ENCODE assay signal across 27 mouse cellular contexts in the genomic region with DNA sequence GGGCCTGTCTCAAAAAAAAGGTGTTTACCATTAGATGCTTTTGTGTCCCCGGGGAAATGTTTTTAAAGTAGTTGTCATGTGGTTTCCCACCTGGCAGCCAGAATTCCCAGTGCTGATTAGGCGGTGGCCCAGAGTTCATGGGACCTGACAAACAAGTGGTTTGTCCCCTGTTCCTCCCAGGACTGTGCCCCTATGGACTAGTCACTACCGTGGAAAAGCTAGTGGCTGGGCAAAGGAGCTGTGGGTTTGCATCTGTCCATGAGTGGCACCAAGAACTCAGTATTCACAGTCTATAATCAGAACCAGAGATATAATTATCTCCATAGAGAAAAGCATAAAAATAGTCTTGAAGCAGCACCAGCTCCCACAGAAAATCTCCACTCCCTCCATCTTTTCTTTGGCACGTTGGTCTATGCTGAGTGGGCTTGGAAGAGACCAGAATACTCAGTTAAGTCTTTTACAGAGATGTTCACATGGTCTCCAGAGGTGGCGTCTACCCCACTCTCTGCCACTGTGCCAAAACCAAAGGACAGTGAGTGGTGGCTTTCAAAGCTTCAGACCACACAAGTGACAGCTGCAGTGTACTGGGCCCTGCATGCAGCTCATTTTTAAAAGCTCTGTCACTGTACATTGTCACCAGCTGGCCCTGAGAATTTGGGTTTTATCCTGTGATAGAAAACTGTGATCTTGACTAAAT. TPM values are rescaled to one million over a fixed set of nuclear protein-coding genes. Genes with fewer than 3 reads are reported as not detected.
A peak's percentile ranks its signal among the peaks of the same experiment; 100 is the strongest.
DNase-seq lines count a peak whose midpoint lies in the region; ATAC-seq and TF ChIP-seq lines count a peak whose summit lies in the region.
"Had no signal": no experiment of that assay in that cellular context is flagged by ENCODE, and none has a peak within 500 bp of the region (broad histone marks: within the 10 kb centered on the region; RNA-seq: fewer than 3 reads in every experiment).

No protein-coding gene starts in this region.

- peak; percentile 89 for DNase-seq in brain, adult 2 months (ENCODE audit: low read depth, low spot score)
- peak; percentile 44 to 73 for DNase-seq in left cerebral cortex, adult 18-20 months (ENCODE audit: low spot score in 2 of 2)
- no peak for DNase-seq in hindbrain, postnatal 0 days (ENCODE audit: low spot score)
- no peak for DNase-seq in adrenal gland, adult 8-10 months
- no peak for DNase-seq in limb, embryonic 10.5 days (ENCODE audit: low spot score)
- DNase-seq: adrenal gland, adult 2 months; cerebellum, adult 9-11 months; gastrocnemius, postnatal 10 days; heart, adult 11 months; heart, postnatal 36 days; lung, adult 18-20 months; lung, postnatal 14 days; midbrain, embryonic 14.5 days; thymus, adult 2 months had no signal

- H3K27me3 ChIP-seq in embryonic facial prominence, embryonic 15.5 days = no peaks in the 10 kb centered on the region
- H3K27me3 ChIP-seq in myocyte (ENCODE audit: control insufficient read depth, insufficient read depth, insufficient read length) = peaks cover 6% of the 10 kb centered on the region
- H3K27me3 ChIP-seq in hindbrain, postnatal 0 days (ENCODE audit: insufficient read depth, low read length) = no peaks in the 10 kb centered on the region
- H3K27me3 ChIP-seq in limb, embryonic 10.5 days (ENCODE audit: low read depth, poor library complexity, severe bottlenecking) = no peaks in the 10 kb centered on the region
- H3K27me3 ChIP-seq in intestine, embryonic 15.5 days (replicated peaks) = no peaks in the 10 kb centered on the region
- H3K27me3 ChIP-seq: forebrain, embryonic 12.5 days; heart, embryonic 13.5 days; hindbrain, embryonic 15.5 days; neural tube, embryonic 15.5 days; stomach, embryonic 15.5 days had no signal

- WGBS in embryonic facial prominence, embryonic 15.5 days = 61% methylated on average over 5 of the region's 5 CpGs
- 79% methylated on average over 5 of the region's 5 CpGs for WGBS in hindbrain, postnatal 0 days
- 80% methylated on average over 5 of the region's 5 CpGs for WGBS in limb, embryonic 10.5 days
- WGBS in intestine, embryonic 15.5 days = 74% methylated on average over 5 of the region's 5 CpGs

- H3K36me3 ChIP-seq in embryonic facial prominence, embryonic 15.5 days = no peaks in the 10 kb centered on the region
- H3K36me3 ChIP-seq in myocyte (ENCODE audit: control insufficient read depth, insufficient read depth) = no peaks in the 10 kb centered on the region
- no peaks in the 10 kb centered on the region for H3K36me3 ChIP-seq in hindbrain, postnatal 0 days (ENCODE audit: insufficient read depth, low read length)
- no peaks in the 10 kb centered on the region for H3K36me3 ChIP-seq in limb, embryonic 10.5 days
- H3K36me3 ChIP-seq in intestine, embryonic 15.5 days = no peaks in the 10 kb centered on the region
- H3K36me3 ChIP-seq: forebrain, embryonic 12.5 days; heart, embryonic 13.5 days; hindbrain, embryonic 15.5 days; neural tube, embryonic 15.5 days; stomach, embryonic 15.5 days had no signal

- no peak overlapping the region for H3K9ac ChIP-seq in embryonic facial prominence, embryonic 15.5 days
- H3K9ac ChIP-seq in hindbrain, postnatal 0 days (replicated peaks; ENCODE audit: low read length) = no peak overlapping the region
- H3K9ac ChIP-seq in intestine, embryonic 15.5 days = no peak overlapping the region
- H3K9ac ChIP-seq: forebrain, embryonic 12.5 days; heart, embryonic 13.5 days; hindbrain, embryonic 15.5 days; neural tube, embryonic 15.5 days; stomach, embryonic 15.5 days had no signal

- no peak for TF ChIP-seq POLR2A in myocyte (IDR thresholded peaks at IDR 0.05; ENCODE audit: insufficient read length, low read depth)

- no peak overlapping the region for H3K27ac ChIP-seq in embryonic facial prominence, embryonic 15.5 days (replicated peaks)
- H3K27ac ChIP-seq in hindbrain, postnatal 0 days = no peak overlapping the region
- no peak overlapping the region for H3K27ac ChIP-seq in limb, embryonic 10.5 days
- H3K27ac ChIP-seq in intestine, embryonic 15.5 days = no peak overlapping the region
- H3K27ac ChIP-seq: forebrain, embryonic 12.5 days; heart, embryonic 13.5 days; hindbrain, embryonic 15.5 days; neural tube, embryonic 15.5 days; stomach, embryonic 15.5 days had no signal

- no peaks in the 10 kb centered on the region for H3K4me1 ChIP-seq in embryonic facial prominence, embryonic 15.5 days
- no peaks in the 10 kb centered on the region for H3K4me1 ChIP-seq in hindbrain, postnatal 0 days (ENCODE audit: insufficient read depth, low read length)
- H3K4me1 ChIP-seq in limb, embryonic 10.5 days = no peaks in the 10 kb centered on the region
- no peaks in the 10 kb centered on the region for H3K4me1 ChIP-seq in intestine, embryonic 15.5 days (replicated peaks)
- H3K4me1 ChIP-seq: forebrain, embryonic 12.5 days; hindbrain, embryonic 15.5 days; megakaryocyte, embryonic 14.5 days; neural tube, embryonic 15.5 days; stomach, embryonic 15.5 days had no signal

- H3K9me3 ChIP-seq in embryonic facial prominence, embryonic 15.5 days (replicated peaks) = no peaks in the 10 kb centered on the region
- no peaks in the 10 kb centered on the region for H3K9me3 ChIP-seq in hindbrain, postnatal 0 days (ENCODE audit: low read length)
- H3K9me3 ChIP-seq in limb, embryonic 10.5 days (replicated peaks) = no peaks in the 10 kb centered on the region
- no peaks in the 10 kb centered on the region for H3K9me3 ChIP-seq in intestine, embryonic 15.5 days
- H3K9me3 ChIP-seq: forebrain, embryonic 12.5 days; heart, embryonic 13.5 days; hindbrain, embryonic 15.5 days; megakaryocyte, embryonic 14.5 days; neural tube, embryonic 15.5 days; stomach, embryonic 15.5 days had no signal

- no peak for TF ChIP-seq CTCF in hindbrain, postnatal 0 days (IDR thresholded peaks at IDR 0.05; ENCODE audit: low read depth)

- H3K4me3 ChIP-seq in embryonic facial prominence, embryonic 15.5 days (replicated peaks) = no peak overlapping the region
- no peak overlapping the region for H3K4me3 ChIP-seq in myocyte
- H3K4me3 ChIP-seq in hindbrain, postnatal 0 days (ENCODE audit: low read length) = no peak overlapping the region
- no peak overlapping the region for H3K4me3 ChIP-seq in limb, embryonic 10.5 days
- H3K4me3 ChIP-seq in intestine, embryonic 15.5 days (replicated peaks) = no peak overlapping the region
- H3K4me3 ChIP-seq: forebrain, embryonic 12.5 days; heart, embryonic 13.5 days; hindbrain, embryonic 15.5 days; megakaryocyte, embryonic 14.5 days; neural tube, embryonic 15.5 days; stomach, embryonic 15.5 days had no signal

- no peak overlapping the region for H3ac ChIP-seq in myocyte (ENCODE audit: control insufficient read depth, insufficient read length)

- H3K4me2 ChIP-seq in embryonic facial prominence, embryonic 15.5 days (replicated peaks) = no peak overlapping the region
- H3K4me2 ChIP-seq in myocyte (ENCODE audit: low read depth) = no peak overlapping the region
- no peak overlapping the region for H3K4me2 ChIP-seq in hindbrain, postnatal 0 days (ENCODE audit: low read depth, low read length)
- H3K4me2 ChIP-seq in intestine, embryonic 15.5 days (replicated peaks) = no peak overlapping the region
- H3K4me2 ChIP-seq: forebrain, embryonic 12.5 days; heart, embryonic 13.5 days; hindbrain, embryonic 15.5 days; liver, embryonic 11.5 days; neural tube, embryonic 15.5 days; stomach, embryonic 15.5 days had no signal

- ATAC-seq in embryonic facial prominence, embryonic 15.5 days (ENCODE audit: insufficient number of reproducible peaks, low FRiP score, low TSS enrichment, low read depth) = peak; percentile 65; the same call in 1 of the 2 replicates
- ATAC-seq in hindbrain, postnatal 0 days = no peak
- no peak for ATAC-seq in intestine, embryonic 15.5 days
- ATAC-seq: intestine, postnatal 0 days had no signal

- no peaks in the 10 kb centered on the region for H3K79me2 ChIP-seq in myocyte (ENCODE audit: control insufficient read depth, insufficient read depth)

RNA-seq across cellular contexts. Expression of gene Tcf23, which starts 24.7 kb away (rescaled TPM):
- 0.08 TPM in 1 of 2 replicates, not detected in the other for polyA plus RNA-seq in embryonic facial prominence, embryonic 15.5 days (2015; fragmentation: Nextera tagmentation; extraction: Ambion mirVana)
- total RNA-seq in left cerebral cortex, adult 18-20 months (2021) = under 1 TPM; 0.14 to 0.16 TPM
- polyA plus RNA-seq in myocyte (2012; fragmentation: generic; extraction: Trizol) = 0.62 TPM
- 0.04 TPM in 1 of 2 replicates, not detected in the other for total RNA-seq in hindbrain, postnatal 0 days (2014; rRNA removed)
- polyA plus RNA-seq in hindbrain, postnatal 0 days (2015; fragmentation: Nextera tagmentation; extraction: Ambion mirVana) = 0.06 TPM in 1 of 2 replicates, not detected in the other
- 1 to 10 TPM; 1.0 to 2.5 (median 1.4) TPM for total RNA-seq in adrenal gland, adult 8-10 months (2022)
- polyA plus RNA-seq in limb, embryonic 10.5 days (2016; fragmentation: Nextera tagmentation; extraction: Ambion mirVana) = not detected in 2 replicates
- polyA plus RNA-seq in intestine, embryonic 15.5 days (2015; fragmentation: Nextera tagmentation; extraction: Ambion mirVana) = 2.2 and 2.3 TPM in 2 replicates
- polyA plus RNA-seq: brain, embryonic 14.5 days; forebrain, embryonic 12.5 days; hindbrain, embryonic 15.5 days; limb, embryonic 11.5 days; neural tube, embryonic 15.5 days had no signal

RNA-seq across cellular contexts. Expression of gene Preb, which starts 33.0 kb away (rescaled TPM):
- 125 and 130 TPM in 2 replicates for polyA plus RNA-seq in embryonic facial prominence, embryonic 15.5 days (2015; fragmentation: Nextera tagmentation; extraction: Ambion mirVana)
- total RNA-seq in left cerebral cortex, adult 18-20 months (2021) = 100 to 1,000 TPM; 121 to 133 TPM
- 158 TPM for polyA plus RNA-seq in myocyte (2012; fragmentation: generic; extraction: Trizol)
- 43.7 and 49.6 TPM in 2 replicates for total RNA-seq in hindbrain, postnatal 0 days (2014; rRNA removed)
- 104 and 106 TPM in 2 replicates for polyA plus RNA-seq in hindbrain, postnatal 0 days (2015; fragmentation: Nextera tagmentation; extraction: Ambion mirVana)
- total RNA-seq in adrenal gland, adult 8-10 months (2022) = 100 to 1,000 TPM; 129 to 211 (median 186) TPM
- 139 and 142 TPM in 2 replicates for polyA plus RNA-seq in limb, embryonic 10.5 days (2016; fragmentation: Nextera tagmentation; extraction: Ambion mirVana)
- polyA plus RNA-seq in intestine, embryonic 15.5 days (2015; fragmentation: Nextera tagmentation; extraction: Ambion mirVana) = 166 and 192 TPM in 2 replicates

RNA-seq across cellular contexts. Expression of gene Cgref1, which starts 47.7 kb away (rescaled TPM):
- 32.1 and 34.0 TPM in 2 replicates for polyA plus RNA-seq in embryonic facial prominence, embryonic 15.5 days (2015; fragmentation: Nextera tagmentation; extraction: Ambion mirVana)
- total RNA-seq in left cerebral cortex, adult 18-20 months (2021) = 10 to 100 TPM; 26.1 to 28.6 TPM
- polyA plus RNA-seq in myocyte (2012; fragmentation: generic; extraction: Trizol) = 26.2 TPM
- 114 and 153 TPM in 2 replicates for total RNA-seq in hindbrain, postnatal 0 days (2014; rRNA removed)
- 77.4 and 88.0 TPM in 2 replicates for polyA plus RNA-seq in hindbrain, postnatal 0 days (2015; fragmentation: Nextera tagmentation; extraction: Ambion mirVana)
- 1 to 10 TPM; 1.0 to 3.0 (median 1.8) TPM for total RNA-seq in adrenal gland, adult 8-10 months (2022)
- 1.0 and 2.5 TPM in 2 replicates for polyA plus RNA-seq in limb, embryonic 10.5 days (2016; fragmentation: Nextera tagmentation; extraction: Ambion mirVana)
- polyA plus RNA-seq in intestine, embryonic 15.5 days (2015; fragmentation: Nextera tagmentation; extraction: Ambion mirVana) = 36.1 and 42.8 TPM in 2 replicates

RNA-seq across cellular contexts. Expression of gene Atraid, which starts 55.0 kb away (rescaled TPM):
- 173 and 174 TPM in 2 replicates for polyA plus RNA-seq in embryonic facial prominence, embryonic 15.5 days (2015; fragmentation: Nextera tagmentation; extraction: Ambion mirVana)
- 10 to 100 TPM; 70.6 to 73.8 TPM for total RNA-seq in left cerebral cortex, adult 18-20 months (2021)
- polyA plus RNA-seq in myocyte (2012; fragmentation: generic; extraction: Trizol) = 143 TPM
- 152 and 155 TPM in 2 replicates for total RNA-seq in hindbrain, postnatal 0 days (2014; rRNA removed)
- 240 and 242 TPM in 2 replicates for polyA plus RNA-seq in hindbrain, postnatal 0 days (2015; fragmentation: Nextera tagmentation; extraction: Ambion mirVana)
- total RNA-seq in adrenal gland, adult 8-10 months (2022) = 100 to 1,000 TPM; 122 to 138 (median 130) TPM
- polyA plus RNA-seq in limb, embryonic 10.5 days (2016; fragmentation: Nextera tagmentation; extraction: Ambion mirVana) = 51.8 and 69.7 TPM in 2 replicates
- polyA plus RNA-seq in intestine, embryonic 15.5 days (2015; fragmentation: Nextera tagmentation; extraction: Ambion mirVana) = 164 and 171 TPM in 2 replicates

RNA-seq across cellular contexts. Expression of gene Slc5a6, which starts 55.6 kb away (rescaled TPM):
- 10.8 and 12.0 TPM in 2 replicates for polyA plus RNA-seq in embryonic facial prominence, embryonic 15.5 days (2015; fragmentation: Nextera tagmentation; extraction: Ambion mirVana)
- total RNA-seq in left cerebral cortex, adult 18-20 months (2021) = 10 to 100 TPM; 19.3 to 20.9 TPM
- polyA plus RNA-seq in myocyte (2012; fragmentation: generic; extraction: Trizol) = 11.1 TPM
- 40.9 and 46.7 TPM in 2 replicates for total RNA-seq in hindbrain, postnatal 0 days (2014; rRNA removed)
- polyA plus RNA-seq in hindbrain, postnatal 0 days (2015; fragmentation: Nextera tagmentation; extraction: Ambion mirVana) = 27.9 and 33.7 TPM in 2 replicates
- 10 to 100 TPM; 33.5 to 46.4 (median 38.1) TPM for total RNA-seq in adrenal gland, adult 8-10 months (2022)
- 10.4 and 10.8 TPM in 2 replicates for polyA plus RNA-seq in limb, embryonic 10.5 days (2016; fragmentation: Nextera tagmentation; extraction: Ambion mirVana)
- polyA plus RNA-seq in intestine, embryonic 15.5 days (2015; fragmentation: Nextera tagmentation; extraction: Ambion mirVana) = 12.8 and 15.1 TPM in 2 replicates

Comparison
In these comparisons a context has a peak if more than half of its experiments do, and no peak if none do; other contexts are left out.
1. DNase-seq: peak in brain, adult 2 months (single experiment) and left cerebral cortex, adult 18-20 months (2 of 2); none in hindbrain, postnatal 0 days (single experiment), adrenal gland, adult 8-10 months (single experiment) and limb, embryonic 10.5 days (single experiment).